Mouse (Mus musculus): ENCODE results near the gene Dnm3.

GRCm38 (mm10) chr1:162206998-162207707 is 270.7 kb downstream of the Dnm3 start:
- TF ChIP-seq POLR2A (IDR thresholded peaks at IDR 0.05; ENCODE audit: borderline replicate concordance, extremely low read depth, low read depth, low read length) (no peak), CTCF (IDR thresholded peaks at IDR 0.05; ENCODE audit: insufficient read depth, low read length) (no peak)

All from lung, adult 2 months (tissue).